Mouse (Mus musculus): Measurements from ENCODE around the gene Zfp319. TPM values are rescaled to one million over a fixed set of nuclear protein-coding genes. Genes with fewer than 3 reads are reported as not detected.

Gene Zfp319
- polyA plus RNA-seq, 1 experiment: 7.5 TPM

GRCm38 (mm10) chr8:95352151-95352870, 20.6 kb upstream of the Zfp319 start, which contains the start of gene Mmp15:
Mmp15 (plus strand) TSS chr8:95352268.
- Histone ChIP-seq H3K27ac (ENCODE audit: insufficient read depth, low read depth, low read length) (no peak within 1 kb of the TSS), H3K4me3 (ENCODE audit: insufficient read depth, low read length) (peak within 1 kb of the TSS; percentile 52)

GRCm38 (mm10) chr8:95351461-95351860, 19.7 kb upstream of the Zfp319 start:
- Histone ChIP-seq H3K4me3 (ENCODE audit: insufficient read depth, low read length) (no peak overlapping the region), H3K27ac (ENCODE audit: insufficient read depth, low read depth, low read length) (no peak overlapping the region), H3K4me1 (ENCODE audit: control insufficient read depth, insufficient read depth, low read length) (peaks cover 16% of the 10 kb centered on the region)
- TF ChIP-seq POLR2A (IDR thresholded peaks at IDR 0.05; ENCODE audit: borderline replicate concordance, low read depth, low read length) (no peak), CTCF (IDR thresholded peaks at IDR 0.05; ENCODE audit: low read depth, low read length) (no peak)

More at GRCm38 (mm10) chr8:95352151-95352870, 20.6 kb upstream of the Zfp319 start, which contains the start of gene Mmp15:
- H3K4me1 ChIP-seq (ENCODE audit: control insufficient read depth, insufficient read depth, low read length): peaks cover 16% of the 10 kb centered on the region
- TF ChIP-seq POLR2A (IDR thresholded peaks at IDR 0.05; ENCODE audit: borderline replicate concordance, low read depth, low read length) (no peak), CTCF (IDR thresholded peaks at IDR 0.05; ENCODE audit: low read depth, low read length) (no peak)

DNA sequence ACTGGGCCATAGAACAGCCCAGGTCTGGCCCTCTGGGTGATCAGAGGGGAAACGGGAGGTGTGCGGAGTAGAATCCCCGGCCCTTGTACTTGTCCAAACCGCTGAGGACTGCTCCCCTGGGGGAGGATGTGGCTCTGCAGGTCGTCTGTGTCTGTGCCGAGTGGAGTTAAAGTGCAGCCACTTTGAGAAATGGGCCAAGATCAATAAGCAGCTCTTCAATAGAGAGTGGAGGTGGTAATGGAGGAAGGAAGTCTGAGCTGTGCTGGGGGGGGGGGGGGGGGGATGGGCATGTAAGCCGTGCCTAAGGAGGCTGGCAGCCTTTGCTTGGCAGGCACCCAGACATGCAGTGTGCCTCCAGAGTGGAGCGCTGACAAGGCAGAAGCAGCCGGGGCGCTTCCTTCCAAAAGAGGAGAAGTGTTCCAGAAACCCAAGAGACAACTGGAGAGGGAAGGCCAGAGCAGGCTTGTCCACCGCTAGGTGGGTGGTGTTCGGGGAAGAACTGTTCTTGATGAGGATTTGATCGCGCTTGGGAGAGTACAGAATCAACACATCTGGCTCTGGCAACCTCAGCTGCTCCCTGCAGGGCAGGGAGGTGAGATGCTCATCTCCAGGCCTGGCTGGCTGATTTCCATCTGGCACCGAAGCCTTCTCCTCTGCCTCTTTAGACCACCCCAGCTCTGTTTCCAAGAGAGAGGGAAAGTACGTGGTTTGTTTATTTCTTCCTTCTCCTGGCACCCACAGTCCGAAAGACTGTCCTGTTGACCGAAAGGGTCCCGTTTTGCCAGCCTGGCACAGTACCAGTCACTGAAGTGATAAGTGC, 17.3 kb upstream of the Zfp319 start:
- Histone ChIP-seq H3K4me3 (ENCODE audit: insufficient read depth, low read length) (0 out of 2 replicates have a peak overlapping the region, but pooled peaks have one; percentile 3), H3K27ac (ENCODE audit: insufficient read depth, low read depth, low read length) (peak overlapping the region; percentile 56), H3K4me1 (ENCODE audit: control insufficient read depth, insufficient read depth, low read length) (peaks cover 16% of the 10 kb centered on the region)
- TF ChIP-seq POLR2A (IDR thresholded peaks at IDR 0.05; ENCODE audit: borderline replicate concordance, low read depth, low read length) (no peak), CTCF (IDR thresholded peaks at IDR 0.05; ENCODE audit: low read depth, low read length) (no peak; the same call in 1 of the 2 replicates)

- TF ChIP-seq CTCF (IDR thresholded peaks at IDR 0.05; ENCODE audit: low read depth, low read length) (no peak), POLR2A (IDR thresholded peaks at IDR 0.05; ENCODE audit: borderline replicate concordance, low read depth, low read length) (no peak)
- Histone ChIP-seq H3K27ac (ENCODE audit: insufficient read depth, low read depth, low read length) (peak overlapping the region; percentile 35), H3K4me3 (ENCODE audit: insufficient read depth, low read length) (no peak overlapping the region), H3K4me1 (ENCODE audit: control insufficient read depth, insufficient read depth, low read length) (peaks cover 16% of the 10 kb centered on the region)
These were observed 16.6 kb upstream of the Zfp319 start for GRCm38 (mm10) chr8:95348356-95348755.

DNA sequence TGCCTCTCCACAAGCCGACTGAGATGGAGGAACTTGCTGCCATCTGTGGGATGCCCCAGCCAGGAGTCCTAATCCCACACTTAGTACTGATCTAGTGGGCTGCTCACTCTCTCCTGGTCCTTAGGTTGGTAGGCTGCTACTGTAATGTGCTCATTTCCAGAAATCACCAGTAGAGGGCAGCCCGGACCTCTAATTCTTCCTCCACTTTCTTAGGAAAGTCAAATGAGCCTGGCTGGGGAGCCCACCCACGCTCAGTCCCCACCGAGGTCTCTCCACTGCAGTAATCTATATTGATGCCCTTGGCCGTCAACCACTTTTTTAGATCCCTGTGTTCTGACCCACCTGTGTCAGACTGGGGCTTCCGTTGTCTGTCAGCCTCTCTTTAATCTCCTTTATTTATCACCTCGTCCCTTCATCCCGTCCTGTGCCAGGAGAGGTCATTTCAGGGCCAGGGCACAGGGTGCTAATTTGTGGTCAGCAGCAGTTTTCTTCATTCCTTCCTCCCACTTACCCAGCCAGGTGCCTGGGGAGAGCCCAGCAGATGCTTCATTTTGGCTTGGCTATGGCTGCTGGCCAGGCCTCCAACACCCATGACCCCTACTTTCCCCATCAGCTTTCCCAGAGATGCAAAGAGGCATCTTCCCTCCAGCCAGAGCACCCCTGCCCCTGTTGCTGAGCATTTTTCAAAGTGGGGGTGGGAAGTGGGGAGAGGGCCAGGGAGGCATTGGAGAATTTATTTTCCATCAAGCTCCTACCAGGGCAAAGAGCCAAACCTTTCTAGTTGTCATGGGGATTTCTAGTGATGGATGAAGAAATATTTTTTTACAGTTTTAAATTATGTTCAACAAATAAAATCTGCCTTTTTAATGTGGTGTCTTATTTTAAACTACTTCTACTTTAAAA, 15.1 kb upstream of the Zfp319 start:
- H3K27ac ChIP-seq (ENCODE audit: insufficient read depth, low read depth, low read length): no peak overlapping the region
- TF ChIP-seq POLR2A (IDR thresholded peaks at IDR 0.05; ENCODE audit: borderline replicate concordance, low read depth, low read length) (no peak), CTCF (IDR thresholded peaks at IDR 0.05; ENCODE audit: low read depth, low read length) (peak; percentile 61)
- H3K4me1 ChIP-seq (ENCODE audit: control insufficient read depth, insufficient read depth, low read length): peaks cover 16% of the 10 kb centered on the region

DNA sequence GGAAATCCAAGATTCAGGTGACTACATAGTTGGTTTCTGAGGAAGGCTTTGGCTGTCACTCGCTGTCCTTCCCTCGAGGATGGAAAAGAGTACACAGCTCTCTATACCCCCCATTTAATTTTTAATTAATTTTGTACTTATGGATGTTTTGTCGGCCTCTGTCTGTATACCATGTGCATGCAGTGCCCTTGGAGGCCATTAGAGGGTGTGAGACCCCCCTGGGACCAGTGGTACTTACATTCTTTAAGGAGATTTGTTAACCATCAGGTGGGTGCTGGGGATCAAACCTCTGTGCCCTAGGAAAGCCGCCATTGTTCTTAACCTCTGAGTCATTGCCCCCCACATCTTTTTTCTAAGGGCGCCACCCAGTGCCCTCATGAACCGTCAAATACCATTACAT, 12.9 kb upstream of the Zfp319 start:
- TF ChIP-seq CTCF (IDR thresholded peaks at IDR 0.05; ENCODE audit: low read depth, low read length) (no peak), POLR2A (IDR thresholded peaks at IDR 0.05; ENCODE audit: borderline replicate concordance, low read depth, low read length) (no peak)

More for the DNA sequence above, 15.1 kb upstream of the Zfp319 start:
- H3K4me3 ChIP-seq (ENCODE audit: insufficient read depth, low read length): no peak overlapping the region

DNA sequence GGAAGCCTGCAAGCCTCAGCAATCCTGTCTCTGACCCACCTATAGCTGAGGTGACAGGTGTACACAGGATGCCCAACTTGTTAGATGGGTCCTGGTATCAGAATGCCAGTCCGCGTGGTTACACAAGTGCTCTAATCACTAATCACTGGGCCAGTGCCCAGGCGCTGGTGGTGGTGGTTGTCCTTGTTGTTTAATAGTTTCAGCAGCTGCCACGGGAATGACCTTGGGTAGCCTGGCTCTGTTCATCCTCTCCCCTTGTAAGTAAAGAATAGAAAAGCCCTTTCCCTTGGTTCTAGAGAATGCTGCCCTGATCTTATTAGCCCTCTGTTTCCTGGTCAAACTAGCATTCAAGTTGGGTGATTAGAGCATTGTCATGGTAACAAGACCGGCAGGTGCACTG, 10.0 kb upstream of the Zfp319 start:
- TF ChIP-seq POLR2A (IDR thresholded peaks at IDR 0.05; ENCODE audit: borderline replicate concordance, low read depth, low read length) (no peak), CTCF (IDR thresholded peaks at IDR 0.05; ENCODE audit: low read depth, low read length) (no peak)
- H3K4me1 ChIP-seq (ENCODE audit: control insufficient read depth, insufficient read depth, low read length): peaks cover 1% of the 10 kb centered on the region
- H3K4me3 ChIP-seq (ENCODE audit: insufficient read depth, low read length): no peak overlapping the region
- no peak overlapping the region for H3K27ac ChIP-seq (ENCODE audit: insufficient read depth, low read depth, low read length)

More for the DNA sequence above, 12.9 kb upstream of the Zfp319 start:
- no peak overlapping the region for H3K27ac ChIP-seq (ENCODE audit: insufficient read depth, low read depth, low read length)
- no peak overlapping the region for H3K4me3 ChIP-seq (ENCODE audit: insufficient read depth, low read length)
- peaks cover 14% of the 10 kb centered on the region for H3K4me1 ChIP-seq (ENCODE audit: control insufficient read depth, insufficient read depth, low read length)

DNA sequence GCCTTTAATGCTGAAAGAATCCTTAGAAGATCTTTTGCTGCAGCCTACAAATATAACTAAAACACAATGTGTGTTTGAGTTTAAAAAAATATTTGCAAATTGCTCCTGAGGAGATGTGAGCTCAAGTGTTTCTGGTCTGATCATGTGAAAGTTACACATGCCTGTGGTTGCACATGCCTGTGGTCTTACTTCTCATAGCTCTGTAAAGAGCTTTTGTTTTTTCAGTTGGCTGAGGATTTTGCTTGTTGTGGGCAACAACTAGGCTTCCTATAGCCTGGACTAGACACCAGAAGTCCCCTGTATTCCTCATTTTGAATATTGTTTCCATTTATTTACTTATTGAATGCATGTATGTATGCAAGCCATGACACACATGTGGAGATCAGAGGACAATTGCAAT, 4.6 kb upstream of the Zfp319 start:
- TF ChIP-seq CTCF (IDR thresholded peaks at IDR 0.05; ENCODE audit: low read depth, low read length) (no peak), POLR2A (IDR thresholded peaks at IDR 0.05; ENCODE audit: borderline replicate concordance, low read depth, low read length) (no peak)
- Histone ChIP-seq H3K27ac (ENCODE audit: insufficient read depth, low read depth, low read length) (peak overlapping the region; percentile 76), H3K4me1 (ENCODE audit: control insufficient read depth, insufficient read depth, low read length) (peaks cover 17% of the 10 kb centered on the region), H3K4me3 (ENCODE audit: insufficient read depth, low read length) (peak overlapping the region; percentile 31)

- H3K4me3 ChIP-seq (ENCODE audit: insufficient read depth, low read length): peak overlapping the region; percentile 31; the same call in 1 of the 2 replicates
- TF ChIP-seq POLR2A (IDR thresholded peaks at IDR 0.05; ENCODE audit: borderline replicate concordance, low read depth, low read length) (no peak), CTCF (IDR thresholded peaks at IDR 0.05; ENCODE audit: low read depth, low read length) (no peak)
These were observed 4.0 kb upstream of the Zfp319 start for GRCm38 (mm10) chr8:95335706-95336105.

More at GRCm38 (mm10) chr8:95335706-95336105, 4.0 kb upstream of the Zfp319 start:
- Histone ChIP-seq H3K4me1 (ENCODE audit: control insufficient read depth, insufficient read depth, low read length) (peaks cover 17% of the 10 kb centered on the region), H3K27ac (ENCODE audit: insufficient read depth, low read depth, low read length) (peak overlapping the region; percentile 76)

Measured in bone marrow macrophage, adult 2 months (primary cell).